Mouse (Mus musculus) lung, postnatal 0 days (tissue): ENCODE measurements at regions not wholly inside any gene's neighbourhood (a gene's known extent, or its start where the extent isn't known, plus 50 kb on each side); places are given as distances from the start of the nearest gene placed in this dataset.
"Not testable (repeated sequence)": the region's sequence is repeated elsewhere in the genome, so short reads cannot be mapped to it uniquely, and the experiment has no call there.

Experiments used
- ATAC-seq: fragments of 200-750 bp; cut with Nextera tagmentation; 2 replicates; pipeline ENCODE4 v1.8.0; 2017; ENCODE audit warnings: moderate library complexity
- DNase-seq: peaks from one replicate; pipeline ENCODE4 v3.0.0-alpha.2; 2016; ENCODE audit warnings: low spot score
- H3K27ac ChIP-seq: fragments of 300-500 bp; sonication (generic); 2 replicates; pipeline ENCODE4 v1.5.1; 2014; ENCODE audit warnings: antibody characterized with exemption, mild to moderate bottlenecking, low read length, mixed read lengths
- H3K27me3 ChIP-seq: fragments of 300-500 bp; sonication (generic); replicated peaks from 2 replicates; pipeline ENCODE4 v1.6.1; 2014; ENCODE audit warnings: low read length, mixed read lengths; ENCODE audit not compliant: insufficient read depth
- H3K36me3 ChIP-seq: fragments of 300-500 bp; sonication (generic); 2 replicates; pipeline ENCODE4 v1.6.1; 2014; ENCODE audit warnings: low read length, mixed read lengths; ENCODE audit not compliant: insufficient read depth
- H3K4me1 ChIP-seq: fragments of 300-500 bp; sonication (generic); 2 replicates; pipeline ENCODE4 v1.6.1; 2014; ENCODE audit warnings: antibody characterized with exemption, low read depth, low read length, mixed read lengths; ENCODE audit not compliant: insufficient read depth
- H3K4me2 ChIP-seq: fragments of 300-500 bp; sonication (generic); replicated peaks from 2 replicates; pipeline ENCODE4 v1.6.1; 2014; ENCODE audit warnings: low read depth, mild to moderate bottlenecking, low read length, moderate library complexity, mixed read lengths
- H3K4me3 ChIP-seq: fragments of 300-500 bp; sonication (generic); 2 replicates; pipeline ENCODE4 v1.5.1; 2014; ENCODE audit warnings: low read depth, low read length
- H3K9ac ChIP-seq: fragments of 300-500 bp; sonication (generic); replicated peaks from 2 replicates; pipeline ENCODE4 v1.6.1; 2014; ENCODE audit warnings: low read depth, mild to moderate bottlenecking
- H3K9me3 ChIP-seq: fragments of 300-500 bp; sonication (generic); 2 replicates; pipeline ENCODE4 v1.6.1; 2016; ENCODE audit warnings: low read length, mixed read lengths
- CTCF ChIP-seq: IDR thresholded peaks from 2 replicates; pipeline ENCODE4 v1.5.1; 2016; ENCODE audit warnings: antibody characterized with exemption, mild to moderate bottlenecking
- EP300 ChIP-seq: IDR thresholded peaks from 2 replicates; pipeline ENCODE4 v1.6.1; 2016; ENCODE audit warnings: antibody characterized with exemption, mild to moderate bottlenecking, control low read depth
- WGBS: fragments of 180-500 bp; shearing (Covaris S2); extraction: QIAGEN DNeasy Blood & Tissue Kit; methylation state at CpG from one replicate; pipeline ENCODE4 v1.1.7; 2014; 5-methylcytosine and 5-hydroxymethylcytosine counted together

DNA sequence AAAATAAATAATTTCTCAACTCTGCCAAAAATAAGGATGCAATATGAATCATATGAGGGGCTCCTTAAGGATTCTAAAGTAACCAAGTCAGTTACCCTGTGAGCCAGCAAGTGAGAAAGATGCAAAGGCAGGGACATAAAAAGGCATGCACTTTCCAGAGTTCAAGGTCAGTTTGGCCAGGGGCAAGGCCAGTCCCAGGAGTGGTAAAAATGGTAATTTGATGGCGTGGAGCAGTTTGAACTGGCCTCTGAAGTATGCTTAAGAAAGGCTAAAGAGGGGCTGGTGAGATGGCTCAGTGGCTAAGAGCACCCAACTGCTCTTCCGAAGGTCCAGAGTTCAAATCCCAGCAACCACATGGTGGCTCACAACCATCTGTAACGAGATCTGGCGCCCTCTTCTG is 68.8 kb downstream of the BC005561 start:
- H3K9me3 ChIP-seq, DNase-seq, ATAC-seq, H3K4me2 ChIP-seq, H3K27ac ChIP-seq, H3K36me3 ChIP-seq, H3K9ac ChIP-seq, H3K4me1 ChIP-seq, H3K4me3 ChIP-seq, H3K27me3 ChIP-seq: not testable (repeated sequence)
- WGBS = 91% methylated on average over 4 of the region's 4 CpGs

DNA sequence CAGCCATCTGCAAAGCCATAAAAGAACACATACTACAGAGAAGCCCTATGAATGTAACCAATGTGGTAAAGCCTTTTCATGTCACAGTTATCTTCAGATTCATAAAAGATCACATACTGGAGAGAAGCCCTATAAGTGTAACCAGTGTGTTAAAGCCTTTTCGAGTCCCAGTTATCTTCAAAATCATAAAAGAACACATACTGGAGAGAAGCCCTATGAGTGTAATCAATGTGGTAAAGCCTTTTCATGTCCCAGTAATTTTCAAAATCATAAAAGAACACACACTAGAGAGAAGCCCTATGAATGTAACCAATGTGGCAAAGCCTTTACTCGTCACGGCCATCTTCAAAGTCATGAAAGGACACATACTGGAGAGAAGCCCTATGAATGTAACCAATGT is 74.2 kb downstream of the BC005561 start:
- peaks cover 21% of the 10 kb centered on the region for H3K36me3 ChIP-seq
- not testable (repeated sequence) for H3K4me2 ChIP-seq, H3K4me1 ChIP-seq, H3K27me3 ChIP-seq, H3K9ac ChIP-seq, H3K27ac ChIP-seq, ATAC-seq, H3K4me3 ChIP-seq
- 97% methylated on average over 3 of the region's 3 CpGs for WGBS
- H3K9me3 ChIP-seq = peaks cover 29% of the 10 kb centered on the region
- DNase-seq = peak; percentile 13

DNA sequence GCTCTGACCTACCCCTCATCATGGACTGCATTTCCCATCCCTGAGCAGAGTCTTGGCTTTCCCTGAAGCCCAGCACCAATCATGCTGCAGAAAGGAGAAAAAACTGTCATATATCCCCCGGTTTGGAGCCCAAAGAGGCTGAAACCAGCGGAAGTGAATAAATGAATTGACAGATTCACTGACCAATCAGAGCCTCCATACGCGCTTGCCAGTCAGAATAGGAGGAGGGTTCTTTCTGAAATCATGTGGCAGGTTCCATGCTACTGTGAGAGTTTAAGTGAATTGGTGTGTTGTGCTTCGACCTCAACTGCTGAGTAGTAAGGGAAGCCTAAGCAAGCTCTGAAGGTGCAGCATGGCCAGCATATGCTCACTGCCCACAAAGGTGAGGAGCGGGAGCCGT is 101.0 kb downstream of the BC005561 start:
- DNase-seq (no peak), ATAC-seq (no peak)
- Histone ChIP-seq H3K4me2 (no peak overlapping the region), H3K9ac (no peak overlapping the region), H3K36me3 (no peaks in the 10 kb centered on the region), H3K27me3 (no peaks in the 10 kb centered on the region), H3K4me3 (no peak overlapping the region), H3K27ac (no peak overlapping the region), H3K9me3 (no peaks in the 10 kb centered on the region; the same call in 1 of the 2 replicates), H3K4me1 (no peaks in the 10 kb centered on the region)
- 63% methylated on average over 5 of the region's 7 CpGs for WGBS
- TF ChIP-seq CTCF (no peak), EP300 (no peak)
